Mouse (Mus musculus) lung, postnatal 0 days (tissue): Measurements from ENCODE around the gene Myrip.

Experiments
- CTCF ChIP-seq: IDR thresholded peaks from 2 replicates; pipeline ENCODE4 v1.5.1; 2016; ENCODE audit warnings: antibody characterized with exemption, mild to moderate bottlenecking
- EP300 ChIP-seq: IDR thresholded peaks from 2 replicates; pipeline ENCODE4 v1.6.1; 2016; ENCODE audit warnings: antibody characterized with exemption, mild to moderate bottlenecking, control low read depth

GRCm38 (mm10) chr9:120364653-120365283 lies 63.5 kb downstream of the Myrip start:
- TF ChIP-seq CTCF (no peak), EP300 (no peak)
